Mouse (Mus musculus): ENCODE measurements around the gene Efl1. TPM values are rescaled to one million over a fixed set of nuclear protein-coding genes. Genes with fewer than 3 reads are reported as not detected.
"Not testable (repeated sequence)": the region's sequence is repeated elsewhere in the genome, so short reads cannot be mapped to it uniquely, and the experiment has no call there.

Gene Efl1
- polyA plus RNA-seq, 1 experiment from 2014 or later: 22.7 TPM

DNA sequence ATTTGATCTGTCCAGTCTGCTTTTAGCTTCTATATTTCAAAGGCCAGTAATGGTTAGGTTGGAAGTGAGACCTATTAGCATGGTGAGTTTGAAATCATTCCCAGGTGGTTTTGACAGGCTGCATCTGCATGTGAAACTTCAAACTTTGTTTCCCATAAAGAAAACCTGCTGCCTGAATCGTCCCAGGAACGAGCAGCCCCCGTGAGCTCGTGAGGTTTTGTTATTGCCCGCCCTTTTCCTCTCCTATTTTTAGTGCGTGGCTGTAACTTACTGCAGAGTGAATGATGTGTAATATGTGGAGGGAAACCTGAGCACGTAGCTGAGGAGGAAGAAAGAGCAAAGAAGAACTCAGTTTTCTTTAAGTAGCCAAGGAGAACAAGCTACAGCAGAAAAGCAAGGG lies 72.5 kb downstream of the Efl1 start:
- no peaks in the 10 kb centered on the region for H3K9me3 ChIP-seq
- no peak overlapping the region for H3K9ac ChIP-seq
- no peaks in the 10 kb centered on the region for H3K36me3 ChIP-seq
- ATAC-seq (ENCODE audit: insufficient number of reproducible peaks, low FRiP score, low TSS enrichment, low read depth): no peak
- H3K4me1 ChIP-seq: peaks cover 45% of the 10 kb centered on the region
- 0 out of 2 replicates have a peak overlapping the region, but pooled peaks have one; percentile 43 for H3K27ac ChIP-seq
- H3K27me3 ChIP-seq: no peaks in the 10 kb centered on the region
- no peak overlapping the region for H3K4me2 ChIP-seq
- H3K4me3 ChIP-seq: no peak overlapping the region
- WGBS: 10% methylated on average over 7 of the region's 7 CpGs

DNA sequence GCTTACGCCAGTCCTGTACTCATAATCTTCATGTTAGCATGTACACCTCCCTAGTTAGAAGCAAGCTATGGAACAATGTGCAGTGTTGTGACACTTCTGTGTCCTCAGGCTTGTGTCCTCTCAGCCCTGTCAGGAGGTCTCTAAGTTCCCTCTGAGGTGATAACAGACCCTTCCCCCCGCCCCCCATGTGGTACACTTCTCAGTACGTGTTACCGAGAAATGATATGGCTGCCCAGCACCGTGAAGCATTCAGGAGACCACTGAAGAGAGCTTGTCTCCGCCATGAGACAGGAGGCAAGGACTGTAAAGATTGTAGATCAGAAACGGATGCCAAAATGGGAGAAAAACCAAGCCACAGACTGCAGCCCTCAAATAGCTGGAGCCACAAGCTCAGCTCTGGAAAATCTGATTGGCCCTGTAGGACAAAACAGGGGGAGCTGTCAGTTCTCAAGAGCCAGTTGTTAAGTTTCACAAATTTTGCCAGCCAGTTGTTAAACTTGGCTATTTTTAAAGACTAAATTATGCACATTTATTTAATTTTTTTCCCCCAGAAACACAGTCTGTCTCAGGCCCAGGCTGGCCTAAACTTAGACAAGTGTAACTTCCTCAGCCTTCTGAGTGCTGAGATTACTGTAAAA lies 74.2 kb downstream of the Efl1 start:
- peak overlapping the region; percentile 50; the same call in 1 of the 2 replicates for H3K27ac ChIP-seq
- no peak overlapping the region for H3K4me2 ChIP-seq
- no peaks in the 10 kb centered on the region for H3K36me3 ChIP-seq
- no peak overlapping the region for H3K4me3 ChIP-seq
- H3K4me1 ChIP-seq: peaks cover 45% of the 10 kb centered on the region
- 54% methylated on average over 7 of the region's 7 CpGs for WGBS
- H3K27me3 ChIP-seq: no peaks in the 10 kb centered on the region
- H3K9ac ChIP-seq: no peak overlapping the region
- H3K9me3 ChIP-seq: no peaks in the 10 kb centered on the region
- ATAC-seq (ENCODE audit: insufficient number of reproducible peaks, low FRiP score, low TSS enrichment, low read depth): no peak

- Histone ChIP-seq H3K27me3 (no peaks in the 10 kb centered on the region), H3K9me3 (no peaks in the 10 kb centered on the region), H3K27ac (peak overlapping the region; percentile 50), H3K4me3 (no peak overlapping the region), H3K36me3 (no peaks in the 10 kb centered on the region), H3K4me1 (peaks cover 52% of the 10 kb centered on the region), H3K4me2 (no peak overlapping the region), H3K9ac (no peak overlapping the region)
- no peak for ATAC-seq (ENCODE audit: insufficient number of reproducible peaks, low FRiP score, low TSS enrichment, low read depth)
- 45% methylated on average over 7 of the region's 7 CpGs for WGBS
Measured at GRCm38 (mm10) chr7:82723151-82723871, 74.9 kb downstream of the Efl1 start.

GRCm38 (mm10) chr7:82724491-82724890 lies 76.1 kb downstream of the Efl1 start:
- H3K4me1 ChIP-seq: peaks cover 56% of the 10 kb centered on the region
- ATAC-seq (ENCODE audit: insufficient number of reproducible peaks, low FRiP score, low TSS enrichment, low read depth): no peak
- no peaks in the 10 kb centered on the region for H3K27me3 ChIP-seq
- H3K9me3 ChIP-seq: no peaks in the 10 kb centered on the region
- H3K4me3 ChIP-seq: no peak overlapping the region
- H3K4me2 ChIP-seq: no peak overlapping the region
- no peak overlapping the region for H3K27ac ChIP-seq
- 58% methylated on average over 3 of the region's 3 CpGs for WGBS
- H3K36me3 ChIP-seq: no peaks in the 10 kb centered on the region
- no peak overlapping the region for H3K9ac ChIP-seq

- Histone ChIP-seq H3K9ac (no peak overlapping the region), H3K27ac (0 out of 2 replicates have a peak overlapping the region, but pooled peaks have one; percentile 17), H3K36me3 (no peaks in the 10 kb centered on the region), H3K27me3 (no peaks in the 10 kb centered on the region), H3K4me1 (peaks cover 56% of the 10 kb centered on the region), H3K4me2 (no peak overlapping the region), H3K4me3 (no peak overlapping the region), H3K9me3 (no peaks in the 10 kb centered on the region)
- ATAC-seq (ENCODE audit: insufficient number of reproducible peaks, low FRiP score, low TSS enrichment, low read depth): no peak
- 46% methylated on average over 5 of the region's 5 CpGs for WGBS
Measured at GRCm38 (mm10) chr7:82725006-82725636, 76.7 kb downstream of the Efl1 start.

GRCm38 (mm10) chr7:82725741-82726450 lies 77.5 kb downstream of the Efl1 start:
- no peak for ATAC-seq (ENCODE audit: insufficient number of reproducible peaks, low FRiP score, low TSS enrichment, low read depth)
- Histone ChIP-seq H3K4me2 (no peak overlapping the region), H3K4me1 (peaks cover 50% of the 10 kb centered on the region), H3K36me3 (no peaks in the 10 kb centered on the region), H3K27me3 (no peaks in the 10 kb centered on the region), H3K27ac (no peak overlapping the region), H3K9ac (no peak overlapping the region), H3K9me3 (no peaks in the 10 kb centered on the region), H3K4me3 (no peak overlapping the region)
- 48% methylated on average over 14 of the region's 14 CpGs for WGBS

- ATAC-seq (ENCODE audit: insufficient number of reproducible peaks, low FRiP score, low TSS enrichment, low read depth): no peak
- WGBS: 63% methylated on average over 5 of the region's 5 CpGs
- no peaks in the 10 kb centered on the region for H3K27me3 ChIP-seq
- no peak overlapping the region for H3K9ac ChIP-seq
- no peak overlapping the region for H3K27ac ChIP-seq
- no peaks in the 10 kb centered on the region for H3K36me3 ChIP-seq
- peaks cover 42% of the 10 kb centered on the region for H3K4me1 ChIP-seq
- H3K4me2 ChIP-seq: no peak overlapping the region
- no peak overlapping the region for H3K4me3 ChIP-seq
- H3K9me3 ChIP-seq: no peaks in the 10 kb centered on the region
Measured at GRCm38 (mm10) chr7:82727066-82727465, 78.7 kb downstream of the Efl1 start.

GRCm38 (mm10) chr7:82729009-82729408 lies 80.6 kb downstream of the Efl1 start:
- 91% methylated on average over 7 of the region's 8 CpGs for WGBS
- H3K27me3 ChIP-seq; H3K9ac ChIP-seq; H3K27ac ChIP-seq; H3K36me3 ChIP-seq; H3K4me2 ChIP-seq; H3K9me3 ChIP-seq; ATAC-seq (ENCODE audit: insufficient number of reproducible peaks, low FRiP score, low TSS enrichment, low read depth); H3K4me3 ChIP-seq: not testable (repeated sequence)
- H3K4me1 ChIP-seq: peaks cover 29% of the 10 kb centered on the region

DNA sequence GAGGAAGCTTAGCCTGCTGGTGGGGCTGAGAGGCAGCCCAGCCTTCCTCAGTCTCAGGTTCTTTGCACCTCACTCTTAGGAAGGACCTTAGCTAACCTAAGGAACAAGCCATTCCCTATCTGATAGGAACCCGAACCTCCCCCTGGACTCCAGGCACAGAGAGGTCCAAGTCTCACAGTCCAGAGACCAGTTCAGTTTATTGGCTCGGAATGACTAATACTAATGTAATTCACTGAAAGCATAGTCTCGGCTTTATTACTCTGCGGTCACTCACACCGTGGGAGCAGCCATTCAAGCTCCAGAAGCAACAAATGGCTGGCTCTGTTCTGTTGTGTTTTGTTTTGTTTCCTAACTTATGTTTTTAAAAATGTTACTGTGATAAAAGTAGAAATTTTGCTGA lies 84.7 kb downstream of the Efl1 start:
- Histone ChIP-seq H3K4me3 (no peak overlapping the region), H3K27me3 (no peaks in the 10 kb centered on the region), H3K36me3 (no peaks in the 10 kb centered on the region), H3K9me3 (no peaks in the 10 kb centered on the region), H3K9ac (no peak overlapping the region), H3K4me1 (peaks cover 8% of the 10 kb centered on the region; the same call in 1 of the 2 replicates), H3K4me2 (no peak overlapping the region), H3K27ac (no peak overlapping the region)
- ATAC-seq (ENCODE audit: insufficient number of reproducible peaks, low FRiP score, low TSS enrichment, low read depth): no peak
- WGBS: 41% methylated on average over 5 of the region's 5 CpGs

GRCm38 (mm10) chr7:82733995-82734394 lies 85.6 kb downstream of the Efl1 start:
- no peak overlapping the region for H3K27ac ChIP-seq
- 0 out of 2 replicates have a peak, but pooled peaks cover 3% of the 10 kb centered on the region for H3K4me1 ChIP-seq
- WGBS: 70% methylated on average over 6 of the region's 6 CpGs
- no peaks in the 10 kb centered on the region for H3K36me3 ChIP-seq
- H3K4me2 ChIP-seq: no peak overlapping the region
- no peaks in the 10 kb centered on the region for H3K27me3 ChIP-seq
- H3K9me3 ChIP-seq: no peaks in the 10 kb centered on the region
- no peak overlapping the region for H3K9ac ChIP-seq
- H3K4me3 ChIP-seq: no peak overlapping the region
- ATAC-seq (ENCODE audit: insufficient number of reproducible peaks, low FRiP score, low TSS enrichment, low read depth): no peak

DNA sequence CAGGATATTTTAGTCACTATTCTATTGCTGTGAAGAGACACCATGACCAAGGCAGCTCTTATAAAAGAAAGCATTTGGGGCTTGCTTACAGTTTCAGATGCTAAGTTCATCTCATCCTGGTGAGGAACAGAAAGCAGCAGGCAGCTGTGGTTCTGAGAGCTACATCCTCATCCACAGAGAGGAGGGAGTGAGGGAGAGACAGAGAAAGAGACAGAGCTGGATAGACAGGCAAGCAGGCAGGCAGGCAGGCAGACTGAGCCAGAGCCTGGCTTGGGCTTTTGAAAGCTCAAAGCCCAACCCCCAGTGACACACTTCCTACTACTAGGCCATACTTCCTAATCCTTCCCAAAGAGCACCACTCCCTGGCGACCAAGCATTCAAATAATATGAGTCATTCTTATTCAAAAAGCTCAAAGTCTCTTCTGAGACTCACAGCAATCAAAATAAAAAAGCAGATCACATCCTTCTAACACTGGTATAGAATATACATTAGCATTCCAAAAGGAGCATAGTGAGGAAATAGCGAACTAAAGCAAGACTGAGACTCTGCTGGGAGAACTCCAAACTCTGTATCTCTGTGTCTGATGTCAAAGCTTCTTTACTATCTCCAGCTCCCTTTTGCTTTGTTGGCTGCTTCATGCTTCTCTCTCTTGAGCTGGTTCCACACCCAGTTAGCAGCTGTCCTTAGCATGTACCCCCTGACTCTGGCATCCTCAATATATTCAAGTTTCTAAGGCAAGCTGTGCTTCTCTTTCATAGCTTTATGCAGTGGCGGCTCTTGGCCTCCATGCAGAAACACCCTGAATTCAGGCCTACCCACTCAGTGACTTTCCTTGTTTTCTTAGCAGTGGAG lies 86.6 kb downstream of the Efl1 start:
- no peaks in the 10 kb centered on the region for H3K36me3 ChIP-seq
- H3K4me1 ChIP-seq: 0 out of 2 replicates have a peak, but pooled peaks cover 3% of the 10 kb centered on the region
- WGBS: 89% methylated on average over 3 of the region's 3 CpGs
- no peaks in the 10 kb centered on the region for H3K27me3 ChIP-seq
- 0 out of 2 replicates have a peak overlapping the region, but pooled peaks have one; percentile 47 for H3K27ac ChIP-seq
- no peak overlapping the region for H3K9ac ChIP-seq
- H3K9me3 ChIP-seq: no peaks in the 10 kb centered on the region
- no peak overlapping the region for H3K4me2 ChIP-seq
- H3K4me3 ChIP-seq: no peak overlapping the region
- no peak for ATAC-seq (ENCODE audit: insufficient number of reproducible peaks, low FRiP score, low TSS enrichment, low read depth)

Measured in limb, embryonic 15.5 days (tissue).